Mouse (Mus musculus) liver, embryonic 16.5 days (tissue): ENCODE results near the gene Eif3g. TPM values are rescaled to one million over a fixed set of nuclear protein-coding genes. Genes with fewer than 3 reads are reported as not detected.
A peak's percentile ranks its signal among the peaks of the same experiment; 100 is the strongest.

Source experiments
- ATAC-seq: fragments of 200-750 bp; cut with Nextera tagmentation; 2 replicates; pipeline ENCODE4 v1.8.0; 2017; ENCODE audit warnings: low read depth, mild to moderate bottlenecking, moderate number of reproducible peaks, moderate library complexity
- H3K27ac ChIP-seq: fragments of 300-500 bp; sonication (generic); 2 replicates; pipeline ENCODE4 v1.5.1; 2014; ENCODE audit warnings: mild to moderate bottlenecking, low read length
- H3K27me3 ChIP-seq: fragments of 300-500 bp; sonication (generic); 2 replicates; pipeline ENCODE4 v1.6.1; 2014; ENCODE audit warnings: low read depth, low read length, mixed read lengths; ENCODE audit not compliant: control insufficient read depth, insufficient read depth
- H3K36me3 ChIP-seq: fragments of 300-500 bp; sonication (generic); 2 replicates; pipeline ENCODE4 v1.6.1; 2014; ENCODE audit warnings: mild to moderate bottlenecking; ENCODE audit not compliant: control insufficient read depth, insufficient read depth
- H3K4me1 ChIP-seq: fragments of 300-500 bp; sonication (generic); 2 replicates; pipeline ENCODE4 v1.6.1; 2014; ENCODE audit warnings: low read depth, low read length, mixed read lengths; ENCODE audit not compliant: control insufficient read depth
- H3K4me2 ChIP-seq: fragments of 300-500 bp; sonication (generic); 2 replicates; pipeline ENCODE4 v1.6.1; 2014; ENCODE audit warnings: low read depth, low read length, mixed read lengths
- H3K4me3 ChIP-seq: fragments of 300-500 bp; sonication (generic); 2 replicates; pipeline ENCODE4 v1.5.1; 2014; ENCODE audit warnings: low read depth, mild to moderate bottlenecking, low read length
- H3K9ac ChIP-seq: fragments of 300-500 bp; sonication (generic); 2 replicates; pipeline ENCODE4 v1.6.1; 2014; ENCODE audit warnings: low read depth, low read length
- H3K9me3 ChIP-seq: fragments of 300-500 bp; sonication (generic); replicated peaks from 2 replicates; pipeline ENCODE4 v1.6.1; 2016; ENCODE audit warnings: low read length; ENCODE audit not compliant: control insufficient read depth
- WGBS: fragments of 180-500 bp; shearing (Covaris S2); extraction: QIAGEN DNeasy Blood & Tissue Kit; methylation state at CpG from one replicate; pipeline ENCODE4 v1.1.7; 2014; ENCODE audit not compliant: insufficient replicate concordance; 5-methylcytosine and 5-hydroxymethylcytosine counted together
- polyA plus RNA-seq: library from polyadenylated mRNA; unstranded; fragments of >200 nt; fragmentation: Nextera tagmentation; extraction: Ambion mirVana; gene quantifications from 2 replicates; pipeline ENCODE4 v1.2.1, GENCODE M21; 2015

Eif3g gene
- polyA plus RNA-seq, 1 experiment from 2014 or later = 149 TPM

GRCm38 (mm10) chr9:20869246-20869645 is 29.2 kb downstream of the Eif3g start:
- WGBS = 7% methylated on average over 19 of the region's 19 CpGs
- H3K9me3 ChIP-seq = no peaks in the 10 kb centered on the region
- H3K4me1 ChIP-seq = peaks cover 3% of the 10 kb centered on the region; the same call in 1 of the 2 replicates
- H3K36me3 ChIP-seq = no peaks in the 10 kb centered on the region
- no peak for ATAC-seq
- peak overlapping the region; percentile 66 for H3K4me3 ChIP-seq
- H3K9ac ChIP-seq = peak overlapping the region; percentile 57
- peaks cover 15% of the 10 kb centered on the region for H3K27me3 ChIP-seq
- H3K4me2 ChIP-seq = peak overlapping the region; percentile 66
- H3K27ac ChIP-seq = no peak overlapping the region

DNA sequence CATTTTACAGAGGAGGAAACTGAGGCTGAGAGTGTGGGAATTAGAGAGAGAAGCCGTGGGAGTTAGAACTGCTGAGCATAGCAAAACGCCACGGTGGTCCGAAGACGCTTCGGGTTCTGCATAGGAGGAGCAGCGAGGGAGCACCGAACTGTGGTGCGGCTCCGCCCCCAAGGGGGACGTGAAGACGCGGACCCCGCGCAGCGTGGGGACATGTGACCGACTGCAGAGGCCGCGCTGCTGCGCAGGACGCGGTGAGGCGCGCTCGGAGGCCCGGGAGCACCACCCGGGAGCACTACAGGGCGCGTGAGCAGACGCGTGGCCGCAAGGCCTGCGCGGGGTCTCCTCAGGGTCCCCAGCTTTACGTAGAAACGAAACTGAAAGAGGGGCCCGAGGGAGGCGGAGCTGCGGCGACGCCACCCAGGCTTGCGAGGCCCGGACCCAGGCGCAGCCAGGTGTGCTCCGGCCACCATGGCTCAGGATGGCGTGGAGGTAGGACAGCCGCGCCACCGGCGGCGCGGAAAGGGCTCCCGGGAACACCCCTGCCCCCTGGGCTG is 29.9 kb downstream of the Eif3g start, which contains the start of gene A230050P20Rik:
TSS of gene A230050P20Rik (plus strand) at position 195 of the 554 bp plus-strand sequence.
- 3% methylated on average over 52 of the region's 53 CpGs for WGBS
- peaks cover 15% of the 10 kb centered on the region for H3K27me3 ChIP-seq

DNA sequence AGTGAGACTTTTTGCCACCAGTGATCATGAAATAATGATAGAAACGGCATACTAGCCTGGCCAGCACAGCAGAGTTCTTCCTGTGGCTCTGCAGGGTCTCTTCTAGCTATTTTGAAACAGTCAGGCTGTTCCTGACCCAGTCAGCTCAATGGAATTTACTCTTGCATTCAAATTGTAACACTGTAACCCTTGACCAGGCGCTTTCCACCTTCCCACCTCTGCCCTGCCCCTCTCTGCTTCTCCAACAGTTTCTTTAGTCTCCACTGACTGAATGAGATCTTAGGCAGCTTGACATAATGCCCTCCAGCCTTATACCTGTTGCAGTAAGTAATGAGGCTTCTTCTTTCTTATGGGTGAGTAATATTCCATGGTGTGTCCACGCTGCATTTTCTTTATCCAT is 31.5 kb downstream of the Eif3g start:
- Histone ChIP-seq H3K27ac (no peak overlapping the region), H3K27me3 (peaks cover 15% of the 10 kb centered on the region), H3K4me3 (no peak overlapping the region), H3K36me3 (no peaks in the 10 kb centered on the region), H3K4me1 (peaks cover 5% of the 10 kb centered on the region), H3K9me3 (no peaks in the 10 kb centered on the region), H3K9ac (no peak overlapping the region), H3K4me2 (no peak overlapping the region)
- peak; percentile 47; the same call in 1 of the 2 replicates for ATAC-seq
- WGBS = 51% methylated on average over 3 of the region's 3 CpGs

More for the DNA sequence above, 29.9 kb downstream of the Eif3g start, which contains the start of gene A230050P20Rik:
- peak within 1 kb of the TSS; percentile 66 for H3K4me3 ChIP-seq
- H3K36me3 ChIP-seq = no peaks in the 10 kb centered on the region
- H3K9me3 ChIP-seq = no peaks in the 10 kb centered on the region
- peak; percentile 45 for ATAC-seq
- no peak within 1 kb of the TSS for H3K27ac ChIP-seq
- H3K4me1 ChIP-seq = peaks cover 3% of the 10 kb centered on the region; the same call in 1 of the 2 replicates
- H3K9ac ChIP-seq = peak within 1 kb of the TSS; percentile 57
- peak within 1 kb of the TSS; percentile 66 for H3K4me2 ChIP-seq

DNA sequence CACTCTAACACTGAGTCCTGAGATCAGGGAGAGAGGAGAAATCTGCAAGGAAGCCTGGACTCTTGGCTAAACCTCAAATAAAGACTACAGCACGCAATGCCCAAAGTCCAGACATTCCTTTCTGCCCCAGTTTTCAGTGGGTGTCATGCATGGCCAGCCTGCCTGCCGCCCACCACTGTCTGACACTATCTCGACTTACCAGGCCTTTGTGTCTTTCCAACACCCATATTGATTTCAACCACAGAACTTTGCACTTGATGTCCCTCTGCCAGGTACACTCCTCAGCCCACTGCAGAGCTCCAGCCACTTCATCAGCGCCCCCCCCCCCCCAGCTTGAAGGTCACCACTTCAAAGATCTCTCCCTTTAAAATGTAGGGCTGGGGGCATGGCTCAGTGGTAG is 36.2 kb downstream of the Eif3g start:
- 22% methylated on average over 4 of the region's 4 CpGs for WGBS
- peak; percentile 15; the same call in 1 of the 2 replicates for ATAC-seq
- no peak overlapping the region for H3K4me3 ChIP-seq
- H3K27me3 ChIP-seq = no peaks in the 10 kb centered on the region
- H3K27ac ChIP-seq = no peak overlapping the region
- no peak overlapping the region for H3K4me2 ChIP-seq
- H3K9me3 ChIP-seq = no peaks in the 10 kb centered on the region
- H3K4me1 ChIP-seq = peaks cover 2% of the 10 kb centered on the region; the same call in 1 of the 2 replicates
- no peak overlapping the region for H3K9ac ChIP-seq
- H3K36me3 ChIP-seq = no peaks in the 10 kb centered on the region

- H3K4me1 ChIP-seq = peaks cover 2% of the 10 kb centered on the region; the same call in 1 of the 2 replicates
- ATAC-seq = 0 out of 2 replicates have a peak, but pooled peaks have one; percentile 4
- no peak overlapping the region for H3K4me2 ChIP-seq
- H3K27ac ChIP-seq = no peak overlapping the region
- H3K9ac ChIP-seq = no peak overlapping the region
- 6% methylated on average over 4 of the region's 4 CpGs for WGBS
- H3K27me3 ChIP-seq = no peaks in the 10 kb centered on the region
- H3K36me3 ChIP-seq = no peaks in the 10 kb centered on the region
- H3K4me3 ChIP-seq = no peak overlapping the region
- no peaks in the 10 kb centered on the region for H3K9me3 ChIP-seq
These were observed 36.6 kb downstream of the Eif3g start for GRCm38 (mm10) chr9:20861821-20862220.

- no peak for ATAC-seq
- no peak overlapping the region for H3K9ac ChIP-seq
- no peaks in the 10 kb centered on the region for H3K9me3 ChIP-seq
- H3K4me3 ChIP-seq = no peak overlapping the region
- no peaks in the 10 kb centered on the region for H3K27me3 ChIP-seq
- H3K36me3 ChIP-seq = no peaks in the 10 kb centered on the region
- no peak overlapping the region for H3K4me2 ChIP-seq
- 24% methylated on average over 6 of the region's 6 CpGs for WGBS
- peaks cover 2% of the 10 kb centered on the region; the same call in 1 of the 2 replicates for H3K4me1 ChIP-seq
- no peak overlapping the region for H3K27ac ChIP-seq
These were observed 38.5 kb downstream of the Eif3g start for GRCm38 (mm10) chr9:20859926-20860325.

DNA sequence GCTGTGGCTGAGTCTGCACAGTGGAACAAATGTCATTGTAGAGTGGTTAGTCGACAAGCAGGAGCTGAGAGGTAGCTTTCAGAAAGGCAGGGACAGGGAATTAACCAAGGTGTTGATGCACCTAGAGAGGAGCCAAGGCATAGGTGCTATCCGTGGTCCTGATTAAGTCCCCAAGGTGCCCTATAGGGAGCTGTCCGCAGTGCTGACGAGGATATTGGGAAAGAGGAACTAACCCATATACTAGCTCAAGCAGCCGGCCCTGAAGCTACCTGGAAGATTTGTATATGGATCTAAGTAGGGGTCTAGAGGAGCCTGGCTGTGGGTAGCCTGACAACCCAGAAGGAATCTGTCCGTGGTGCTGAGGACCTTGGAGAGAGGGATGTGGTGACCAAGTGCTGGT is 41.3 kb downstream of the Eif3g start:
- H3K27me3 ChIP-seq = no peaks in the 10 kb centered on the region
- H3K4me3 ChIP-seq = no peak overlapping the region
- H3K27ac ChIP-seq = no peak overlapping the region
- no peak for ATAC-seq
- H3K9me3 ChIP-seq = no peaks in the 10 kb centered on the region
- H3K4me2 ChIP-seq = no peak overlapping the region
- H3K9ac ChIP-seq = no peak overlapping the region
- H3K4me1 ChIP-seq = peaks cover 2% of the 10 kb centered on the region; the same call in 1 of the 2 replicates
- no peaks in the 10 kb centered on the region for H3K36me3 ChIP-seq
- 2% methylated on average over 6 of the region's 6 CpGs for WGBS

DNA sequence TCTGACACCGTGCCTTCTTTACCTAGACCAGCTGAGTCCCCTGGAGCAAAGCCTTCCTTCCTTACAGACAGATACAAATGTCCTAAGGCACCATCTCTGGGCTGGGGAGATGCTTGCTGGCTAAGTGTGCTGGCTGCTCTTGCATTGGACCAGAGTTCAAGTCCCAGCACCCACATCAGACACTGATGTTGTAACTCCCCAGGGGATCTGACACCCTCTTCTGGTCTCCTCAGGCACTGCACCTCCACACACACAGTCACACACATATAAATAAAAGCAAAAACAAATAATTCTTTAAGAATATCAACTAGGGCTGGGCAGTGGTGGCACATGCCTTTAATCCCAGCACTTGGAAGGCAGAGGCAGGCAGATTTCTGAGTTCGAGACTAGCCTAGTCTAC is 48.2 kb downstream of the Eif3g start:
- Histone ChIP-seq H3K27ac (no peak overlapping the region), H3K27me3 (no peaks in the 10 kb centered on the region), H3K4me3 (no peak overlapping the region), H3K4me1 (no peaks in the 10 kb centered on the region), H3K9me3 (no peaks in the 10 kb centered on the region), H3K4me2 (no peak overlapping the region), H3K36me3 (no peaks in the 10 kb centered on the region), H3K9ac (no peak overlapping the region)
- WGBS = 53% methylated on average over 2 of the region's 2 CpGs
- ATAC-seq = no peak
